Mouse (Mus musculus): Measurements from ENCODE around the gene Nat9.

The Nat9 gene

DNA sequence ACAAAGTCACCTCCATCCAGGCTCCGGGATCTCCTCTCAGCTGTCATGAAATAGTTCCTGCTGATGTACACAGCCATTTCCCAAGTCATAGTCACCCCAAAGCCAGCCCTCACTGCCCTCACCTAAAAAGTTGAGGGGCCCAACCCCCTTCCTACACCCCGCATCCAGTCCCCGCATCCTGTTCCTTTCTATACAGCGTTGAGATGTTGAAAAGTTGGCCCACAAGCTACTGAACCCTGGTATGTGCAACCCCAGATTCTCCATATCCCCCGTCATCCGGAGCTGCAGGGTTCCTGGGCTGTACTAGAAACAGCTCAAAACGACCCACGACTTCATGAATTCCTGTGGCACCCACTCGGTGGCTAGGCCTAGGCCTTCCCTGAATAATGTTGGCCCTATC lies 34.6 kb downstream of the Nat9 start:
- DNase-seq (ENCODE audit: low spot score), result no peak

DNA sequence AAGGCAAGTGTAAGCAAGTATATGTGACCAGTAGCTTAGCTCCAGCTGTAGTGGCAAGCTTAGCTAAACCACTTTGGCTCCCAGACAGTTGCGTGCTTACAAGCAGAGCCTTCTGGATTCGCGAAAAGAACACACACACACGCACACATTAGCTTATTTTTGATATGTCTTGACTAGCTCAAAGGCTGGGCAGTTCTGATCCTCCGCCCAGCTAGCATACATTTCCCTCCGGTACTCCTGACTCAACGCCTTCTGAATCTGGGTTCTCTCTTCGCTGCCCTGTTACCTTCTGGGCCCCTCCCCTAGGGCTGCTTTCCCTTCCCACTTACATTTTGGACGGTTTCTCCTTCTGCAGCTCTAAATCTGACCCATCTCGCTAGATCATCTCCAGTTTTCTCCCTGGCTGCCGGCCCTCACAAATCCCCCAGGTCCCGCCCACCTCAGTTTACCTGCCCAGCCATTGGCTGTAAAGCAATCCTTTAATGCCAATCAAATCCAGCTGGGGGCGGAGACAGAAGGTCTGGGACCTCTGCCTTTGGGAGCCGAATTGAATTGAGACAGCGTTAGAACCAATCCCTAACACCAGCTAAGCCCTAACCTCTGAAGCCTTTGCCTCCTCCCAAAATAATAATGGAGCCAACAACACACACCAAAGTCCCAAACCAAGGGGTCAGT lies 35.8 kb downstream of the Nat9 start:
- DNase-seq (ENCODE audit: low spot score), result peak; percentile 55

GRCm38 (mm10) chr11:115150741-115151254 lies 36.9 kb downstream of the Nat9 start:
- DNase-seq (ENCODE audit: low spot score), result no peak

- no peak for DNase-seq (ENCODE audit: low spot score)
These were observed 39.8 kb downstream of the Nat9 start for GRCm38 (mm10) chr11:115147813-115148212.

DNA sequence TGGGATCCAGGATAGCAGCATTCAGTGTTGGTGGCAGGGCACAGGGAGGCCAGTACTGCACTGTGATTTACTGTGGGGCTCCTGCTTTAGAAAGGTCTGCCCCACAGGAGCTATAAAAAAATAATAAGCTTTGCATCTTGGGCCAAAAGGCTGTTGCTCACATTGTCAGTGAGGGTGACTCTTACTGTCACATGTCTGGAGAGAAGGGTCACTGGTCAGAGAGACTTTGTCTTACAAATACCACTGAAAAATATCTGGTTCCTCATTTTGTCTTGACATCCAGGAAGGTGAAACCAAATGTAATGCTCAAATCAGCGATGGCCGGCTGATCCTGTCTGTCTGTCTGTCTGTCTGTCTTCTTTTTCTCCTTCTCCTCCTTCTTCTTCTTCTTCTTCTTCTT lies 45.7 kb downstream of the Nat9 start:
- DNase-seq (ENCODE audit: low spot score), result no peak

GRCm38 (mm10) chr11:115138597-115139262 lies 48.9 kb downstream of the Nat9 start:
- DNase-seq (ENCODE audit: low spot score), result no peak

GRCm38 (mm10) chr11:115133800-115134199 lies 53.9 kb downstream of the Nat9 start, which contains the start of gene Cd300lf:
Cd300lf (minus strand) TSS chr11:115133992.
- DNase-seq (ENCODE audit: low spot score), result no peak

Measured in urinary bladder, postnatal 25 days (tissue).